Mouse (Mus musculus) intestine, postnatal 0 days (tissue): ENCODE data around the gene Heg1. TPM values are rescaled to one million over a fixed set of nuclear protein-coding genes. Genes with fewer than 3 reads are reported as not detected.
A peak's percentile ranks its signal among the peaks of the same experiment; 100 is the strongest.

Experiments
- ATAC-seq: fragments of 200-750 bp; cut with Nextera tagmentation; 2 replicates; pipeline ENCODE4 v1.8.0; 2017; ENCODE audit warnings: mild to moderate bottlenecking, moderate TSS enrichment, moderate library complexity
- H3K27ac ChIP-seq: fragments of 300-500 bp; sonication (generic); 2 replicates; pipeline ENCODE4 v1.5.1; 2014; ENCODE audit warnings: mild to moderate bottlenecking, low read depth, low read length, moderate library complexity
- H3K27me3 ChIP-seq: fragments of 300-500 bp; sonication (generic); replicated peaks from 2 replicates; pipeline ENCODE4 v1.6.1; 2014; ENCODE audit warnings: low read length, mixed read lengths; ENCODE audit not compliant: control insufficient read depth, insufficient read depth
- H3K36me3 ChIP-seq: fragments of 300-500 bp; sonication (generic); 2 replicates; pipeline ENCODE4 v1.6.1; 2014; ENCODE audit warnings: mild to moderate bottlenecking, moderate library complexity; ENCODE audit not compliant: control insufficient read depth, insufficient read depth
- H3K4me1 ChIP-seq: fragments of 300-500 bp; sonication (generic); replicated peaks from 2 replicates; pipeline ENCODE4 v1.6.1; 2014; ENCODE audit warnings: antibody characterized with exemption, low read length, mixed read lengths; ENCODE audit not compliant: control insufficient read depth, insufficient read depth
- H3K4me2 ChIP-seq: fragments of 300-500 bp; sonication (generic); replicated peaks from 2 replicates; pipeline ENCODE4 v1.6.1; 2014; ENCODE audit warnings: low read depth, mild to moderate bottlenecking, moderate library complexity
- H3K4me3 ChIP-seq: fragments of 300-500 bp; sonication (generic); 2 replicates; pipeline ENCODE4 v1.5.1; 2014; ENCODE audit warnings: low read depth, low read length
- H3K9ac ChIP-seq: fragments of 300-500 bp; sonication (generic); 2 replicates; pipeline ENCODE4 v1.6.1; 2014; ENCODE audit warnings: mild to moderate bottlenecking, low read depth, low read length
- H3K9me3 ChIP-seq: fragments of 300-500 bp; sonication (generic); 2 replicates; pipeline ENCODE4 v1.6.1; 2016; ENCODE audit warnings: mixed run types; ENCODE audit not compliant: control insufficient read depth
- CTCF ChIP-seq: sonication (generic); IDR thresholded peaks from 2 replicates; pipeline ENCODE4 v1.5.1; 2016; ENCODE audit warnings: low read depth, mild to moderate bottlenecking, control low read depth, antibody characterized with exemption, moderate library complexity
- WGBS: fragments of 180-500 bp; shearing (Covaris S2); extraction: QIAGEN DNeasy Blood & Tissue Kit; methylation state at CpG from one replicate; pipeline ENCODE4 v1.1.7; 2014; 5-methylcytosine and 5-hydroxymethylcytosine counted together
- polyA plus RNA-seq: library from polyadenylated mRNA; unstranded; fragments of >200 nt; fragmentation: Nextera tagmentation; extraction: Ambion mirVana; gene quantifications from 2 replicates; pipeline ENCODE4 v1.2.1, GENCODE M21; 2015

Gene Heg1
- polyA plus RNA-seq, 1 experiment from 2014 or later: 11.6 TPM

DNA sequence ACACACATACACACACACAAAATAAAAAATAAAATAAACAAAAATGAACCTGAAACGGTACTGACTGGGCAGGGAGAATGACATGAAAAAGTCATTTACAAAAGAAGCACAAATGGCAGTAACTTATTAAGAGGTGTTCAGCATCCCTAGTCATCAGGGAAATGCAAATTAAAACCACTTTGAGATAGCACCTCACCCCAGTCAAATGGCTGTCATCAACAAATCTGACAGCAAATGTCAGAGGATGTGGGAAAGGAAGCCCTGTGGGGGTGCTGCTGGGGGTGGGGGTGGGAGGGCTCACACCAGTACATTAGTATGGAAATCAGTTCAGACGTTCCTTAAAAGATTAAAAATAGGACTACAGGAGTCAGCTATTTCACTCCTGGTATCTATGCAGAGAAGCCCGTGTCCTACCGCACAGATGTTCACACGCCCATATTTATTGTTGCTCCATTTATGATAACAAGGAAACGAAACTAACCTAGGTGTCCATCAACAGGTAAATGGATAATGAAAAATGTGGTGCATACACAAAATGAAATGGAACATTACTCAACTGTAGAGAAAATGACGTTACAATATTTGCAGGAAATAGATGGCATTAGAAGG, 63.3 kb downstream of the Heg1 start:
- ATAC-seq: peak; percentile 59
- Histone ChIP-seq H3K27ac (peak overlapping the region; percentile 70), H3K4me2 (no peak overlapping the region), H3K9ac (no peak overlapping the region), H3K36me3 (no peaks in the 10 kb centered on the region), H3K9me3 (no peaks in the 10 kb centered on the region), H3K4me3 (no peak overlapping the region), H3K27me3 (no peaks in the 10 kb centered on the region), H3K4me1 (no peaks in the 10 kb centered on the region)
- WGBS: 36% methylated on average over 7 of the region's 7 CpGs
- no peak for TF ChIP-seq CTCF

GRCm38 (mm10) chr16:33747994-33748393, 63.8 kb downstream of the Heg1 start:
- Histone ChIP-seq H3K27ac (peak overlapping the region; percentile 41), H3K36me3 (no peaks in the 10 kb centered on the region), H3K9ac (no peak overlapping the region), H3K4me1 (no peaks in the 10 kb centered on the region), H3K27me3 (no peaks in the 10 kb centered on the region), H3K9me3 (no peaks in the 10 kb centered on the region), H3K4me2 (no peak overlapping the region), H3K4me3 (no peak overlapping the region)
- 86% methylated on average over 2 of the region's 2 CpGs for whole genome bisulfite sequencing
- no peak; the same call in 1 of the 2 replicates for ATAC-seq
- no peak for TF ChIP-seq CTCF

- no peaks in the 10 kb centered on the region for H3K9me3 ChIP-seq
- H3K4me2 ChIP-seq: peak overlapping the region; percentile 56
- WGBS: 29% methylated on average over 13 of the region's 13 CpGs
- H3K27ac ChIP-seq: peak overlapping the region; percentile 83
- no peaks in the 10 kb centered on the region for H3K27me3 ChIP-seq
- no peaks in the 10 kb centered on the region for H3K4me1 ChIP-seq
- no peak for TF ChIP-seq CTCF
- no peak overlapping the region for H3K9ac ChIP-seq
- ATAC-seq: peak; percentile 26
- H3K4me3 ChIP-seq: peak overlapping the region; percentile 23
- no peaks in the 10 kb centered on the region for H3K36me3 ChIP-seq
These were observed 67.0 kb downstream of the Heg1 start for GRCm38 (mm10) chr16:33751152-33751551.

GRCm38 (mm10) chr16:33751590-33751989, 67.4 kb downstream of the Heg1 start:
- H3K27me3 ChIP-seq: no peaks in the 10 kb centered on the region
- 44% methylated on average over 12 of the region's 12 CpGs for WGBS
- TF ChIP-seq CTCF: no peak
- H3K4me2 ChIP-seq: peak overlapping the region; percentile 56
- no peak overlapping the region for H3K9ac ChIP-seq
- H3K27ac ChIP-seq: peak overlapping the region; percentile 83
- peak overlapping the region; percentile 23 for H3K4me3 ChIP-seq
- ATAC-seq: peak; percentile 46
- H3K4me1 ChIP-seq: no peaks in the 10 kb centered on the region
- no peaks in the 10 kb centered on the region for H3K9me3 ChIP-seq
- H3K36me3 ChIP-seq: no peaks in the 10 kb centered on the region

GRCm38 (mm10) chr16:33752904-33753578, 68.9 kb downstream of the Heg1 start:
- Histone ChIP-seq H3K9me3 (no peaks in the 10 kb centered on the region), H3K4me1 (no peaks in the 10 kb centered on the region), H3K4me3 (no peak overlapping the region), H3K4me2 (peak overlapping the region; percentile 44), H3K36me3 (0 out of 2 replicates have a peak, but pooled peaks cover 4% of the 10 kb centered on the region), H3K9ac (no peak overlapping the region), H3K27ac (peak overlapping the region; percentile 80), H3K27me3 (no peaks in the 10 kb centered on the region)
- 38% methylated on average over 8 of the region's 8 CpGs for WGBS
- no peak for TF ChIP-seq CTCF
- ATAC-seq: peak; percentile 84

- WGBS: 80% methylated on average over 8 of the region's 8 CpGs
- H3K27ac ChIP-seq: peak overlapping the region; percentile 50; the same call in 1 of the 2 replicates
These were observed 71.1 kb downstream of the Heg1 start for GRCm38 (mm10) chr16:33755293-33755692.

More at GRCm38 (mm10) chr16:33755293-33755692, 71.1 kb downstream of the Heg1 start:
- no peaks in the 10 kb centered on the region for H3K4me1 ChIP-seq
- no peak for ATAC-seq
- no peak overlapping the region for H3K9ac ChIP-seq
- H3K9me3 ChIP-seq: no peaks in the 10 kb centered on the region
- peak overlapping the region; percentile 38; the same call in 1 of the 2 replicates for H3K4me2 ChIP-seq
- H3K36me3 ChIP-seq: peaks cover 11% of the 10 kb centered on the region; the same call in 1 of the 2 replicates
- TF ChIP-seq CTCF: no peak
- H3K27me3 ChIP-seq: no peaks in the 10 kb centered on the region
- no peak overlapping the region for H3K4me3 ChIP-seq
